Mouse (Mus musculus): ENCODE data around the gene Gnat1. TPM values are rescaled to one million over a fixed set of nuclear protein-coding genes. Genes with fewer than 3 reads are reported as not detected.

The Gnat1 gene
- total RNA-seq (2023): 1.3 TPM

GRCm38 (mm10) chr9:107679501-107679900 is at the start of gene Gnat1:
Gene Gnat1 (minus strand): TSS chr9:107679712.

GRCm38 (mm10) chr9:107709697-107710483 is 30.4 kb upstream of the Gnat1 start, which contains the start of gene Sema3f:
Gene Sema3f (minus strand): TSS chr9:107710475.

GRCm38 (mm10) chr9:107669480-107669945 is 10.0 kb downstream of the Gnat1 start, which contains the start of gene Slc38a3:
Gene Slc38a3 (minus strand): TSS chr9:107669530.

GRCm38 (mm10) chr9:107635279-107636028 is 44.1 kb downstream of the Gnat1 start, which contains the start of gene Gnai2:
Gene Gnai2 (minus strand): TSS chr9:107635367.

Other genes starting within 250 kb of the Gnat1 start
- gene Tmem115, start 145.8 kb downstream of the Gnat1 start, total RNA-seq (2023): 29.4 TPM
- gene Cyb561d2, start 137.5 kb downstream of the Gnat1 start, total RNA-seq (2023): 15.3 TPM
- gene Nprl2, start 137.5 kb downstream of the Gnat1 start, total RNA-seq (2023): 23.7 TPM
- gene Zmynd10, start 132.4 kb downstream of the Gnat1 start, total RNA-seq (2023): 1.8 TPM
- gene Rassf1, start 128.2 kb downstream of the Gnat1 start, total RNA-seq (2023): 65.1 TPM
- gene Tusc2, start 116.5 kb downstream of the Gnat1 start, total RNA-seq (2023): 16.1 TPM
- gene Hyal2, start 111.8 kb downstream of the Gnat1 start, total RNA-seq (2023): 7.9 TPM
- 1.5 TPM for gene Hyal1, start 102.8 kb downstream of the Gnat1 start, total RNA-seq (2023)
- gene Naa80, start 100.8 kb downstream of the Gnat1 start, total RNA-seq (2023): 11.5 TPM
- gene Hyal3, start 98.9 kb downstream of the Gnat1 start, total RNA-seq (2023): 1.8 TPM
- gene Ifrd2, start 92.1 kb downstream of the Gnat1 start, total RNA-seq (2023): 27.3 TPM
- not detected for gene Sema3b, start 70.5 kb downstream of the Gnat1 start, total RNA-seq (2023)
- 447 TPM for gene Gnai2, start 44.3 kb downstream of the Gnat1 start, total RNA-seq (2023)
- not detected for gene Slc38a3, start 10.2 kb downstream of the Gnat1 start, total RNA-seq (2023)
- 0.86 TPM for gene Sema3f, start 30.8 kb upstream of the Gnat1 start, total RNA-seq (2023)
- gene Rbm5, start 91.3 kb upstream of the Gnat1 start, total RNA-seq (2023): 256 TPM
- gene Rbm6, start 193.5 kb upstream of the Gnat1 start, total RNA-seq (2023): 129 TPM
- 16.2 TPM for gene Mon1a, start 208.4 kb upstream of the Gnat1 start, total RNA-seq (2023)
- 0.15 TPM for gene Mst1r, start 227.2 kb upstream of the Gnat1 start, total RNA-seq (2023)
- gene Actl11, start 248.8 kb upstream of the Gnat1 start, total RNA-seq (2023): not detected